Mouse (Mus musculus) Patski (cell line): ENCODE data around the gene Higd1b. TPM values are rescaled to one million over a fixed set of nuclear protein-coding genes. Genes with fewer than 3 reads are reported as not detected.

ENCODE experiments used
- ATAC-seq: fragments of 100-300 bp; one replicate; pipeline ENCODE4 v1.8.0; 2021
- CTCF ChIA-PET: fragments of 350-600 bp; sonication (Branson Sonifier 250); formaldehyde crosslinking; loops from one replicate; lab custom pipeline; 2022; ENCODE audit warnings: inconsistent platforms; lab: Charles Lee
- POLR2A ChIA-PET: fragments of 350-600 bp; sonication (Branson Sonifier 250); formaldehyde crosslinking; loops from one replicate; lab custom pipeline; 2022; ENCODE audit warnings: antibody characterized with exemption, inconsistent platforms; lab: Charles Lee
- DNase-seq: peaks from one replicate; pipeline ENCODE4 v3.0.0-alpha.2; 2011; ENCODE audit warnings: low read depth, low spot score
- H3K27me3 ChIP-seq: fragments of 371-371 bp; one replicate; pipeline ENCODE4 v1.5.1; 2021
- CTCF ChIP-seq: fragments of 100-300 bp; IDR thresholded peaks from one replicate; pipeline ENCODE4 v1.5.1; 2021
- in situ Hi-C: fragments of 300-500 bp; cut with MboI; formaldehyde crosslinking; loops from 3 replicates; pipeline ENCODE4 v1.11.1; 2018; ENCODE audit warnings: low pct_unique_long_range_greater_than_20kb, mixed read lengths
- polyA plus RNA-seq: library from polyadenylated mRNA; unstranded; gene quantifications from one replicate; pipeline ENCODE4 v1.2.3, GENCODE M21; 2021

The Higd1b gene
- polyA plus RNA-seq, 1 experiment from 2014 or later = not detected

DNA sequence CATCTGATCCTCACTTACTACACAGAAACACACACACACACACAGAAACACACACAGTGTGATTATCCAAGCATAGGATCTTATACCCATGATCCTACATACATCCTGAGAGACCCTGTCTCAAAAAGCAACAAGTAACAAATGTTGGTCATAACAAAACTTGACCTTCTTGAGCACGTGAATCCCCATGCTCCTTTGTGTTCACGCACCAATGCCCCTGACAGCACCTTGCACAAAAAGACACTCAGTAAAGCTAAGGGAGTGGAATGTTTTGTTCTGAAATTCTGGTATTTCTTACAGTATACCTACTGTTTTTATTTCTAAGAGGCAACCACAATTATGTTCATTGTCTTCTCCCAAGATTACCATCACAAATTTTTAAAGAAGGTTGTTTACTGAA, 43.9 kb downstream of the Higd1b start:
- H3K27me3 ChIP-seq = no peaks in the 10 kb centered on the region
- POLR2A ChIA-PET = no interaction called here
- in situ Hi-C loops = no loop called here
- CTCF ChIA-PET = no interaction called here
- TF ChIP-seq CTCF = no peak
- no peak for DNase-seq
- ATAC-seq = no peak

GRCm38 (mm10) chr11:102880585-102881313, 45.1 kb downstream of the Higd1b start, which contains the start of the genes Eftud2 and Ccdc103:
Gene Eftud2 (minus strand): TSS chr11:102880985.
Gene Ccdc103 (plus strand): TSS chr11:102881204.
- ChIA-PET POLR2A (interaction anchor here (0.8 to 1.1 kb wide), 3 partner anchors 9 to 21 kb away, joined by 3 read pairs; no protein-coding TSS in a partner anchor), CTCF (interaction anchor here (1.3 to 1.4 kb wide), 2 partner anchors 9 to 152 kb away, joined by 3 read pairs; no protein-coding TSS in a partner anchor)
- H3K27me3 ChIP-seq = no peaks in the 10 kb centered on the region
- peak; percentile 78 for DNase-seq
- in situ Hi-C loops = no loop called here
- peak; percentile 57 for ATAC-seq
- no peak for TF ChIP-seq CTCF

DNA sequence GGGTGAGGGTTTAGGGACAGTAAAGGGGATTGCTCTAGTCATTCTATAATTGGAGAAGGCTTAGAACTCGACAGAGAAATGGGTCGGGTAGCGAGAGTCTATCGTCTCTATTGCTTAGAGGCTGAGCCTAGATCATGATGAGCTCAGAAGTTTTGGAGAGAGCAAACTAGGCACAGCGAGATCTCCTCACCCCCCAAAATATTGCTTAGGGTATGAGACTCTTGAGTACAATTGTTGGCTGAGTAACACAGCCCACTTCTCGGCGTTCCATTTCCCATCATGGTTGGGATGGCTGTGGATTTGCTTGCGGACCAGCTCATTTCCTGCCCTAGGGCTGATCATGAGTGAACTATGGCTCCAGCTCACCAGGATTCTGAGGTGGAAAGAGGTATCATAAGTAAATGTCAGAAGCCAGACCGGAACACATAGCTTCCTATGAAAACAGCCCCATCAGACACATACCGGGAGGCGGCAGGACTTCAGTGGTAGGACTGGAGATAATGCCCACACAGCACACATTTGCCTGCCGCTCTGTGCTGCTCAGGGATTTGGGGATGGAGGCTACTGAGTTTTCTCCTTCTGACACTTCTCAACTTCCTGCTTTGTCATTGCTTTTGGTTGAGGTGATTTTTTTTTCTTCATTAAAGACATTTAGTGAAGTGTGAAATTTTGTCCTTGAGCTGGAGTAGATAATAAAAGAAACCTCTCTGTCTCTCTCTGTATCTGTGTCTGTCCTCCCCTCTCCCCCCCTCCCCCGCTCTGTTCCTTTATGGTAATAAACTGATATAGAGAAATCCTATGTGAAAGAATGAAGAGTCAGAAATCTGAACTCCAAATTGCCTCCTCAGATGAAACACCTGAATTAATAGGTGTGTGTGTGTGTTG, 45.9 kb downstream of the Higd1b start:
- no peak for DNase-seq
- no peak for TF ChIP-seq CTCF
- no peaks in the 10 kb centered on the region for H3K27me3 ChIP-seq
- CTCF ChIA-PET = interaction anchor here (1.3 to 1.4 kb wide), 2 partner anchors 9 to 153 kb away, joined by 3 read pairs; no protein-coding TSS in a partner anchor
- no peak for ATAC-seq
- in situ Hi-C loops = no loop called here
- POLR2A ChIA-PET = interaction anchor here (0.8 to 1.1 kb wide), 2 partner anchors 8 to 11 kb away, joined by 3 read pairs; no protein-coding TSS in a partner anchor

GRCm38 (mm10) chr11:102884616-102885219, 49.1 kb downstream of the Higd1b start, which contains the start of gene Fam187a:
Gene Fam187a (plus strand): TSS chr11:102885169.
- no peaks in the 10 kb centered on the region for H3K27me3 ChIP-seq
- in situ Hi-C loops = no loop called here
- no peak for TF ChIP-seq CTCF
- no peak for DNase-seq
- no peak for ATAC-seq
- CTCF ChIA-PET = interaction anchor here (1.4 kb wide), 1 partner anchor 110 kb away, joined by 3 read pairs; no protein-coding TSS in a partner anchor
- POLR2A ChIA-PET = no interaction called here

DNA sequence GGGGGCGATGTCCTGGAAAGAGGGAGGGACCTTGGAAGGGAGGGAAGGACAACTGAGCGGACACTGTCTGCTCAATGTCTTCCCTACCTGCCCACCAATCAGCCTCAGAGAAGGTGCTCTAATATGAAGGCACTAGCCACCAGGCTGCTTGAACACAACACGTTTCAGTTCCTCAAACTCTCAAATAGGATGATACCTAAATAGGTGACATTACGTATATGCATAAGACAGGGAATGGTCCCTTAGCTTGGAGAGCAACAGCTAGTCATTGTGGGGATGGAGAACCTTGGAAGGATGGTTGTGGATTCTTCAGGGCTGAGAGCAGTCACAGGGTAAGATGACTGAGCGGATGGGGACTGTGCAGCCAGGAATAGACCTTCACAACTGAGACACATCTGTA, 51.8 kb downstream of the Higd1b start:
- POLR2A ChIA-PET = no interaction called here

More for the DNA sequence above, 51.8 kb downstream of the Higd1b start:
- DNase-seq = no peak
- CTCF ChIA-PET = interaction anchor here (0.8 kb wide), 1 partner anchor 10 kb away, joined by 3 read pairs; no protein-coding TSS in a partner anchor
- TF ChIP-seq CTCF = no peak
- in situ Hi-C loops = no loop called here
- no peak for ATAC-seq
- H3K27me3 ChIP-seq = no peaks in the 10 kb centered on the region

Other genes starting within 250 kb of the Higd1b start
- 16.9 TPM for gene Fzd2, start 231.5 kb upstream of the Higd1b start, polyA plus RNA-seq
- gene Meioc, start 172.1 kb upstream of the Higd1b start, polyA plus RNA-seq = 0.09 TPM
- gene Ccdc43, start 138.1 kb upstream of the Higd1b start, polyA plus RNA-seq = 41.4 TPM
- gene Adam11, start 74.4 kb upstream of the Higd1b start, polyA plus RNA-seq = 5.3 TPM
- gene Gjc1, start 16.1 kb upstream of the Higd1b start, polyA plus RNA-seq = 33.9 TPM
- 120 TPM for gene Eftud2, start 45.1 kb downstream of the Higd1b start, polyA plus RNA-seq
- 6.0 TPM for gene Ccdc103, start 45.4 kb downstream of the Higd1b start, polyA plus RNA-seq
- 0.26 TPM for gene Fam187a, start 49.3 kb downstream of the Higd1b start, polyA plus RNA-seq
- gene Gfap, start 65.1 kb downstream of the Higd1b start, polyA plus RNA-seq = 0.44 TPM
- 13.4 TPM for gene Kif18b, start 89.3 kb downstream of the Higd1b start, polyA plus RNA-seq
- 19.6 TPM for gene C1ql1, start 110.8 kb downstream of the Higd1b start, polyA plus RNA-seq
- gene Nmt1, start 192.3 kb downstream of the Higd1b start, polyA plus RNA-seq = 87.5 TPM
- gene Dcakd, start 192.5 kb downstream of the Higd1b start, polyA plus RNA-seq = 60.6 TPM